12 mouse cellular contexts compared by ENCODE assay signal in the genomic region with DNA sequence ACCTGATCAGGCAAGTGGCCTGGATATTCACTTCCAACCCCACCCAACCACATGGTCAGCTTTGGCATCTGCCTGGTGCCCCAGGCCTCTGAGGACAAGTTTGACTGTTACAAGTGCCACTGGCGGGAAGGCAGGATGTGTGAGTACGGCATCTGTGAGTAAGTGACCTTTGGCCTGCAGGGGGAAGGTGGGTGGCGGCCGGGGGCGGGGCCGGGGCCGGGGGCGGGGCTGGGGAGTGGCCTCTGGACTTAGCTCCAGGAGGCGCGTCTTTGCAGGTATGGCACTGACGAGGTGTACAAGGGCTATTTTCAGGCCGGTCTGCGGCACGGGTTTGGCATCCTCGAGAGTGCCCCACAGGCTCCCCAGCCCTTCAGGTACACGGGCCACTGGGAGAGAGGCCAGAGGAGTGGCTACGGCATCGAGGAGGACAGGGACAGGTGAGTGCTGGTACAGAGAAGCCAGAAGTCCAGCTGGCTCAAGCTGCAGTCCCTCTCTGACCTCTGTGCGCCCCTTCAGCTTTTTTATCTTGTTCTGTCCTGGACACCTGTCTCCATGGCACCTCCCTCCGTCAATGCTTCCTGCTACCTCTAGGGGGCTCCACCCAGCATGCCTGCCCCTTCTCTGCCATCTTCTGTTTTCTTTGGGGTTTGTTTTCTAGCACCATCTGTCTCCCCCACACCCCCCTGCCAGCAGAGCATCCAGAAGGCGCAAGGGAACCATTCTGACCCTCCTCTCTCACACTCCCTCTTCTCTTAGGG. TPM values are rescaled to one million over a fixed set of nuclear protein-coding genes. Genes with fewer than 3 reads are reported as not detected.
A peak's percentile ranks its signal among the peaks of the same experiment; 100 is the strongest.
DNase-seq lines count a peak whose midpoint lies in the region; ATAC-seq lines count a peak whose summit lies in the region.
"Had no signal": no experiment of that assay in that cellular context is flagged by ENCODE, and none has a peak within 500 bp of the region (broad histone marks: within the 10 kb centered on the region; RNA-seq: fewer than 3 reads in every experiment).

No protein-coding gene starts in this region.

- no peak overlapping the region for H3K4me2 ChIP-seq in forebrain, embryonic 11.5 days (ENCODE audit: low read depth, low read length, severe bottlenecking)

- H3K9me3 ChIP-seq in forebrain, embryonic 11.5 days (ENCODE audit: control insufficient read depth, low read length) = no peaks in the 10 kb centered on the region
- H3K9me3 ChIP-seq in forebrain, embryonic 10.5 days = no peaks in the 10 kb centered on the region

- H3K27me3 ChIP-seq in forebrain, embryonic 11.5 days (ENCODE audit: control insufficient read depth, insufficient read depth, low read length) = no peaks in the 10 kb centered on the region
- peaks cover 28% of the 10 kb centered on the region for H3K27me3 ChIP-seq in forebrain, embryonic 10.5 days (ENCODE audit: poor library complexity, severe bottlenecking)

- H3K4me1 ChIP-seq in forebrain, embryonic 11.5 days (replicated peaks; ENCODE audit: control insufficient read depth, insufficient read depth, low read length) = no peaks in the 10 kb centered on the region
- peaks cover 37% of the 10 kb centered on the region for H3K4me1 ChIP-seq in forebrain, embryonic 10.5 days

- no peak overlapping the region for H3K4me3 ChIP-seq in forebrain, embryonic 11.5 days (ENCODE audit: low read depth, low read length)
- no peak overlapping the region for H3K4me3 ChIP-seq in forebrain, embryonic 10.5 days
- H3K4me3 ChIP-seq: erythroblast, embryonic 14.5 days had no signal

- no peak overlapping the region for H3K9ac ChIP-seq in forebrain, embryonic 11.5 days (ENCODE audit: low read length)

- no peak overlapping the region for H3K27ac ChIP-seq in forebrain, embryonic 11.5 days (ENCODE audit: low read depth, low read length)
- H3K27ac ChIP-seq in forebrain, embryonic 10.5 days = no peak overlapping the region

- ATAC-seq in forebrain, embryonic 11.5 days (replicated peaks; ENCODE audit: low FRiP score) = no peak

- H3K36me3 ChIP-seq in forebrain, embryonic 11.5 days (ENCODE audit: control insufficient read depth, insufficient read depth, low read length) = no peaks in the 10 kb centered on the region
- no peaks in the 10 kb centered on the region for H3K36me3 ChIP-seq in forebrain, embryonic 10.5 days (replicated peaks)

- 17% methylated on average over 21 of the region's 21 CpGs for WGBS in forebrain, embryonic 11.5 days
- 13% methylated on average over 21 of the region's 21 CpGs for WGBS in forebrain, embryonic 10.5 days

- peak; percentile 55 for DNase-seq in forebrain, embryonic 11.5 days (ENCODE audit: low spot score)
- DNase-seq in forebrain, embryonic 10.5 days (ENCODE audit: extremely low spot score, low spot score) = no peak
- peak; percentile 3 to 36 for DNase-seq in thymus, postnatal 36 days
- DNase-seq in thymus, postnatal 14 days = no peak
- peak; percentile 64 to 66 for DNase-seq in kidney, postnatal 36 days
- peak; percentile 90 for DNase-seq in yolk sac, embryonic 10.5 days (ENCODE audit: low spot score)
- DNase-seq in layer of hippocampus, postnatal 10 days (ENCODE audit: low spot score in 2 of 2) = no peak
- DNase-seq in adrenal gland, adult 8-10 months = no peak
- DNase-seq: heart, postnatal 14 days; left cerebral cortex, postnatal 4 days had no signal

RNA-seq across cellular contexts. Expression of a gene that starts 10.3 kb away (rescaled TPM):
- 0.07 and 0.12 TPM in 2 replicates for polyA plus RNA-seq in forebrain, embryonic 11.5 days (2014; fragmentation: Nextera tagmentation; extraction: Ambion mirVana)
- polyA plus RNA-seq in forebrain, embryonic 10.5 days (2016; fragmentation: Nextera tagmentation; extraction: Ambion mirVana) = 0.14 and 0.26 TPM in 2 replicates
- total RNA-seq in layer of hippocampus, postnatal 10 days (2021) = 1 to 10 TPM; 1.7 to 1.8 TPM
- 1 to 10 TPM; 2.3 to 7.5 (median 5.1) TPM for total RNA-seq in adrenal gland, adult 8-10 months (2022)
- polyA plus RNA-seq: erythroblast, embryonic 14.5 days had no signal

RNA-seq across cellular contexts. Expression of a gene that starts 10.5 kb away (rescaled TPM):
- polyA plus RNA-seq in forebrain, embryonic 11.5 days (2014; fragmentation: Nextera tagmentation; extraction: Ambion mirVana) = 0.71 and 1.1 TPM in 2 replicates
- 0.90 and 0.97 TPM in 2 replicates for polyA plus RNA-seq in forebrain, embryonic 10.5 days (2016; fragmentation: Nextera tagmentation; extraction: Ambion mirVana)
- total RNA-seq in layer of hippocampus, postnatal 10 days (2021) = 10 to 100 TPM; 11.6 to 15.4 TPM
- total RNA-seq in adrenal gland, adult 8-10 months (2022) = 10 to 100 TPM; 16.4 to 43.7 (median 30.2) TPM

RNA-seq across cellular contexts. Expression of a gene that starts 26.5 kb away (rescaled TPM):
- polyA plus RNA-seq in forebrain, embryonic 11.5 days (2014; fragmentation: Nextera tagmentation; extraction: Ambion mirVana) = not detected in 2 replicates
- polyA plus RNA-seq in forebrain, embryonic 10.5 days (2016; fragmentation: Nextera tagmentation; extraction: Ambion mirVana) = not detected in 2 replicates
- not detected for total RNA-seq in layer of hippocampus, postnatal 10 days (2021)
- not detected for total RNA-seq in adrenal gland, adult 8-10 months (2022)
- total RNA-seq: heart, postnatal 14 days; left cerebral cortex, postnatal 4 days had no signal
- polyA plus RNA-seq: erythroblast, embryonic 14.5 days; neural tube, embryonic 11.5 days had no signal

RNA-seq across cellular contexts. Expression of a gene that starts 32.4 kb away (rescaled TPM):
- polyA plus RNA-seq in forebrain, embryonic 11.5 days (2014; fragmentation: Nextera tagmentation; extraction: Ambion mirVana) = 0.17 and 0.19 TPM in 2 replicates
- 0.76 and 1.1 TPM in 2 replicates for polyA plus RNA-seq in forebrain, embryonic 10.5 days (2016; fragmentation: Nextera tagmentation; extraction: Ambion mirVana)
- under 1 TPM; 0.31 to 0.41 TPM for total RNA-seq in layer of hippocampus, postnatal 10 days (2021)
- total RNA-seq in adrenal gland, adult 8-10 months (2022) = not detected
- total RNA-seq: heart, postnatal 14 days; left cerebral cortex, postnatal 4 days had no signal
- polyA plus RNA-seq: neural tube, embryonic 11.5 days had no signal

RNA-seq across cellular contexts. Expression of a gene that starts 45.9 kb away (rescaled TPM):
- not detected in 2 replicates for polyA plus RNA-seq in forebrain, embryonic 11.5 days (2014; fragmentation: Nextera tagmentation; extraction: Ambion mirVana)
- polyA plus RNA-seq in forebrain, embryonic 10.5 days (2016; fragmentation: Nextera tagmentation; extraction: Ambion mirVana) = not detected in 2 replicates
- under 1 TPM in 1 of 2 experiments, not detected in 1; 0.39 TPM for total RNA-seq in layer of hippocampus, postnatal 10 days (2021)
- total RNA-seq in adrenal gland, adult 8-10 months (2022) = not detected
- total RNA-seq: heart, postnatal 14 days; left cerebral cortex, postnatal 4 days had no signal
- polyA plus RNA-seq: erythroblast, embryonic 14.5 days; neural tube, embryonic 11.5 days had no signal

Comparison
In these comparisons a context has a peak if more than half of its experiments do, and no peak if none do; other contexts are left out.
1. DNase-seq: peak in forebrain, embryonic 11.5 days (single experiment), thymus, postnatal 36 days (2 of 2), kidney, postnatal 36 days (2 of 2) and yolk sac, embryonic 10.5 days (single experiment); none in forebrain, embryonic 10.5 days (single experiment), thymus, postnatal 14 days (single experiment), layer of hippocampus, postnatal 10 days (0 of 2) and adrenal gland, adult 8-10 months (single experiment).